Mouse (Mus musculus) cortical plate, adult 2 months (tissue): ENCODE measurements around the gene Myom3. TPM values are rescaled to one million over a fixed set of nuclear protein-coding genes. Genes with fewer than 3 reads are reported as not detected.

Source experiments
- H3K27ac ChIP-seq: fragments of 200-500 bp; 2 replicates; pipeline ENCODE4 v1.5.1; 2012; ENCODE audit warnings: low read length, control low read depth, inconsistent platforms; ENCODE audit not compliant: insufficient read depth
- H3K4me1 ChIP-seq: fragments of 200-500 bp; 2 replicates; pipeline ENCODE4 v1.6.1; 2011; ENCODE audit warnings: low read length; ENCODE audit not compliant: control insufficient read depth, insufficient read depth
- H3K4me3 ChIP-seq: fragments of 200-500 bp; 2 replicates; pipeline ENCODE4 v1.5.1; 2011; ENCODE audit warnings: mild to moderate bottlenecking, low read length, control low read depth; ENCODE audit not compliant: insufficient read depth
- CTCF ChIP-seq: fragments of 200-500 bp; IDR thresholded peaks from 2 replicates; pipeline ENCODE4 v1.5.1; 2011; ENCODE audit warnings: mild to moderate bottlenecking, control low read depth, low read length; ENCODE audit not compliant: insufficient read depth; ENCODE audit errors: extremely low read depth
- POLR2A ChIP-seq: fragments of 200-500 bp; IDR thresholded peaks from 2 replicates; pipeline ENCODE4 v1.6.1; 2011; ENCODE audit warnings: mild to moderate bottlenecking, low read length, control low read depth; ENCODE audit not compliant: insufficient read depth; ENCODE audit errors: extremely low read depth
- polyA plus RNA-seq: library from polyadenylated mRNA; depleted of rRNA; stranded (reverse); fragments of >200 nt; gene quantifications from 2 replicates; pipeline ENCODE4 v1.2.3, GENCODE M21; 2012

The Myom3 gene
- polyA plus RNA-seq, 1 experiment: 2.2 TPM

DNA sequence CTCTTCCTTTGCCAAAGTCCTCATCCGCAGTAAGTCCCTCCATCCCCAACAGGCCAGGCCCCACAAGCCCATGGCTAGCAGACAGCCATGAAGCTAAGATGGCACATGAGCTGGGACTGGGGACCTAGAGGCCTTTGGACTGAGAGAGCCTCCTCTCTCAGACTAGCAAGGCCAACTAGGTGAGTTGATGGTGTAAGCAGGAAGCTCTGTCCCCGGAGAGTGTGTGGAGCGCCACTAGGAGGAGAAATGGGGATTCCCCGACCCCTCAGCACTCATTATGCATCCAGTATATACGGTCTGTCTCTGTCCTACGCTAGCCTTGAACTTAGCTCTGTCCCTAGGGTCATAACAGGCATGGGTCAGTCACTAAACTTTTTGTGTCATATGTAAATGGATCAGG is 12.1 kb downstream of the Myom3 start:
- H3K27ac ChIP-seq: no peak overlapping the region
- TF ChIP-seq POLR2A: no peak
- no peak for TF ChIP-seq CTCF
- H3K4me1 ChIP-seq: no peaks in the 10 kb centered on the region
- H3K4me3 ChIP-seq: no peak overlapping the region

DNA sequence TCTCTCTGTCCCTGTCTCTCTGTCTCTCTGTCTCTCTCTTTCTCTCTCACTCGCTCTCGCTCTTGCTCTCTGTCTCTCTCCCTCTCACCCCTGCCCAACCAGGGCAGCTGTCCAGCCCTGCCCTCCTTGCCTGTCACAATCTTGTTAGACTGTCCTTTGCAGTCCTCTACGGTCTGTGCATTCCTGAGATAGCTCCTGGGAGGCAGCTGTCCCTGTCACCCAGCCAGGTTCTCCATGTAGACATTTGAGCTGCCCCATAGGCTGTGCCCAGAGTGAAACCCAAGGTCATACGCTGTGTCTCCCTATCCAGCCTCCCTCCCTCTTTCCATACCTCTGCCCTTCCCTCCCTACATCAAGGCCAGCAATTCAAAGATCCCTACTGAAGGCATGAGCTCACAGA is 13.2 kb downstream of the Myom3 start:
- no peak overlapping the region for H3K27ac ChIP-seq
- H3K4me1 ChIP-seq: no peaks in the 10 kb centered on the region
- no peak for TF ChIP-seq POLR2A
- TF ChIP-seq CTCF: no peak
- H3K4me3 ChIP-seq: no peak overlapping the region

DNA sequence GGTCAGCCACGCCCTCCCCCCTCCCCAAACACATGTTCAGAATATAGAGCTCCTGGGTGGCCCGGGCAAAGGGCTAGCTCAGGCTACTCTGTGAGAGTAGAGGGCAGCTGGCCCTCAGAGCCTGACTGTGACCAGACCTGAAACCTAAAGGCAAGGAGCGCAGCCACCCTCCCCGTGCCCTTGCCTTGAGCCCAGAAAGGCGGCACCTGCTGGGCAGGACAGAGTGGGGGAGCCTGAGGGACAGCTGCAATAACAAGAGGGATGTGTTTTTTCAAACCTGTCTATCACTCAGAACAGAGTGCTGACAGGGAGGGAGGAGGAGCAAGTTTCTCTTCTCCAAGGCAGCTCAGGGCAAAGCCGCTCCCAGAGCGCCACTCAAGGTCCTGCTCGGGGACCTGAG is 15.0 kb downstream of the Myom3 start:
- Histone ChIP-seq H3K4me3 (no peak overlapping the region), H3K4me1 (no peaks in the 10 kb centered on the region)
- TF ChIP-seq CTCF (no peak), POLR2A (no peak)

DNA sequence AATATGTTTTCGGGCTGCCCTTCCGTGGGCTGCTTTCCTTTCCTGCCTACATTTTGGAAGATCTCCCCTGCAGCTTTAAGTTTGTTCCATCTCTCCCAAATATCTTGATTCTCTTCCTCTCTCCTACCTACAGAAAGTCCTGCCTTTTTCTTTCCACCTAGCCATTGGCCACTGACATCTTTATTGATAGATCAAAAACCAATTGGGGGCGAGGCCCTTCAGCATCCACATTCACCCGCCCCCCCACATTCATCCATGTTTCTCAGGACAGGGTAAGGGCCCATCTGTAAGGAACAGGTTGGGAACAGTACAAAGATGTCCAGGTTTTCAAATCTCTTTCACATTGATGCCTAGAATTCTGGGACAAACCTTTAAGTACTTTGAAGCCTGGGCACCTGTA is 17.3 kb downstream of the Myom3 start:
- H3K4me1 ChIP-seq: no peaks in the 10 kb centered on the region
- H3K27ac ChIP-seq: no peak overlapping the region
- no peak overlapping the region for H3K4me3 ChIP-seq
- no peak for TF ChIP-seq POLR2A
- no peak for TF ChIP-seq CTCF

More for the DNA sequence above, 15.0 kb downstream of the Myom3 start:
- no peak overlapping the region for H3K27ac ChIP-seq

DNA sequence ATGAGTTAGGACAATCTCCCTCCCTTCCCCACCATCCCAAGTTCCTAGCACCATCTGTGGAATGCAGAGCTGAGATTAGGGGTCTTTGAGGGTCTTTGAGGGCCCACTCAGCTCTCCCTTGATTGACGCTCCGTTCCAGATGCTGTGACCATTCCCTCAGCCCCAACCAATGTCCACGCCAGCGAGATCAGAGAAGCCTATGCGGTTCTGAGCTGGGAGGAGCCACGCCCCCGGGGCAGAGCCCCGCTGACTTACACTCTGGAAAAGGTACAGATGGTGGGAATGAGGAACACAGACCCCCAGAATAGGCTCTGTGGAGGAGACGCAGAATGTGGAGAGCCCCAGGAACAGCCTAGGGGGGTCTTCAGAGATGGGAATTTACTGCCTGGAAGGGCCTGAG is 20.1 kb downstream of the Myom3 start:
- Histone ChIP-seq H3K4me1 (no peaks in the 10 kb centered on the region), H3K4me3 (no peak overlapping the region), H3K27ac (no peak overlapping the region)
- no peak for TF ChIP-seq CTCF
- TF ChIP-seq POLR2A: no peak

DNA sequence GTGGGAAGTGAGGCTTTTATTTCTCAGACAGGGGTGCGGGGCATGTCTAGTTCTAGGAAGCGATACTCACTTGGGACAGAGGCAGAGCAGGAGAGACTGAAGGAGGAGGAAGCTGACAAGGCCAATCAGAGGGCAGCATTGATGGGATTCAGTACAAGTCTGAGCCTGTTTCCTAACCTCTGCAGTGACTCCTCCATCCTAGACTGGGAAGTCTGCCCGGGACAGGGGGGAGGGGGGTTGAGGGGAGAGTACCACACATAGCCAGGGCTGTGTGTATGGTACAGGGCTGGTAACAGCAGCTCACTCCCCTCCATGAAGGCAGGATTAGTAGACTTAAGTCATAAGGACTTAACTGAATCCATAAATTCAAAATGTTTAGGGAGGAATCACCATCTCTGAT is 20.7 kb downstream of the Myom3 start:
- TF ChIP-seq CTCF: no peak
- no peak for TF ChIP-seq POLR2A
- Histone ChIP-seq H3K4me3 (no peak overlapping the region), H3K27ac (no peak overlapping the region), H3K4me1 (no peaks in the 10 kb centered on the region)

DNA sequence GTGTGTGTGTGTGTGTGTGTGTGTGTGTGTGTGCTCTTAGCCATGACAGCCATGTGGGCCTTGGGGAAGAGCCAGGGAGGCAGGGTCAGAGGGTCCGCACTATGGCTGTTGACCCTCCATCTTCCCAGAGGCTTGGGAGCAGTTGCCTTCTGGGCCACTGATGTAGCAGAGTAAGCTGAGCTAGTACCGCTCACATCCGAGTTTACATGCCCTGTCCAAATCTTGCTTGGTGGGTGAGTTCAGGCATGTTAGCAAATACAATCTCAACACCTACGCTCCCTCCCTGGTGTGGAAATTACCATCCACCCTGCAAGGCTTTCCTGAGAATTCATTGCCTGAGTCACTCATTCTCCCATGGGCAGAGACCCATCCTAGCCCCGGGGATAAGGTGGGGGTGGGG is 21.8 kb downstream of the Myom3 start:
- H3K4me1 ChIP-seq: no peaks in the 10 kb centered on the region
- H3K27ac ChIP-seq: no peak overlapping the region
- no peak for TF ChIP-seq CTCF
- no peak for TF ChIP-seq POLR2A
- no peak overlapping the region for H3K4me3 ChIP-seq

DNA sequence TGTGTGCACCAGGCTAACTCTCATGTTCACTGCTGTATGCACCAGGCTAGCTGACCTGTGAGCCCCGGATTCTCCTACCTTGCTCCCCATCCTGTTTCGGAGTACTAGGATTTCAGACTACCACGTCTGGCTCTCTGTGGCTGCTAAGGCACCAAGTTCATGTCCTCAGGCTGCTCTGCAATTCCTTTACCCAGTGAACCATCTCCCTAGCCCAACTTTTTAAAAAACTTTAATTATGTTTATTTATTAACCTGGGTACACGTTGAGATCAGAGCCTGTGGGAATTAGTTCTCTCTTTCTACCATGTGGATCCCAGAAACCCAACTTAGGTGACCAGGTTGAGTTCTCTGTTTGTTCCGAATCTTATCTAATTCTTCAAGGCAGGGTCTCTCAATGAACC is 27.1 kb downstream of the Myom3 start:
- no peak for TF ChIP-seq POLR2A
- TF ChIP-seq CTCF: no peak
- H3K4me3 ChIP-seq: no peak overlapping the region
- H3K4me1 ChIP-seq: no peaks in the 10 kb centered on the region
- no peak overlapping the region for H3K27ac ChIP-seq

DNA sequence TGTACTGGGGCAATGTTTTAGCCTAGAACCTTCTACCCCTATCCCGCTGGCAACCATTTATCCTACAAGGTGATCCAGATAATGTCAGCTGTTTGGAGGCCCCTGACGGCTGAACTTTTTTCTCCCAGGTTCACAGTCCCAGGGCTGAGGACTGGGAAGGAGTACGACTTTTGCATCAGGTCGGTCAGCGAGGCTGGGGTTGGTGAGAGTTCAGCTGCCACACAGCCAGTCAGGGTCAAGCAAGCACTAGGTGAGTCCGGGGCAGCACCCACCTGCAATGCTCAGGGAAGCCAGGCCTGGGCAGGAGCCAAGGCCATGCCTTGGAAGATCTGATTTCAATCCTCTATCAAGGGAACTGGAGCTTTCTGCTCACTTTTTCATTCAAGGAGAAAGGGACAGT is 27.8 kb downstream of the Myom3 start:
- TF ChIP-seq POLR2A (no peak), CTCF (no peak)
- Histone ChIP-seq H3K4me3 (no peak overlapping the region), H3K27ac (no peak overlapping the region), H3K4me1 (no peaks in the 10 kb centered on the region)

DNA sequence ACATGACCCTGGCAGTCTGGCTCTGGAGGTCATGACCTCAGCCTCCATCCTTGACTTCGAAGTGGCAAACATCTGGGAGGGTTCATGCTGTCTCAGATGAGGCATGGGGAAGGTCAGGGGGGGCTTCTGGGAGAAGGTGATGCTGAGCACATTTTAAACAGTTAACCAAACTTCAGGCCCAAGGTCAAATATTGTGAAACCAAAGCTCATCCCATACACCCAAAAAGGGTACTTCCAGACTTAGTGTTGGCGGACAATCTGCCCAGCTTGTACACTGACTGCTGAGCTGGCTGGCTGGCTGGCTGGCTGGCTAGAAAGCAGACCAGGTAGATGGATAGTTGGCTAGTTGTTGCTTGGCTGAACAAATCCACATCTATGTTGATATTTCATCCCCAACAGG is 29.6 kb downstream of the Myom3 start:
- Histone ChIP-seq H3K27ac (no peak overlapping the region), H3K4me3 (no peak overlapping the region)
- no peak for TF ChIP-seq POLR2A
- TF ChIP-seq CTCF: no peak

DNA sequence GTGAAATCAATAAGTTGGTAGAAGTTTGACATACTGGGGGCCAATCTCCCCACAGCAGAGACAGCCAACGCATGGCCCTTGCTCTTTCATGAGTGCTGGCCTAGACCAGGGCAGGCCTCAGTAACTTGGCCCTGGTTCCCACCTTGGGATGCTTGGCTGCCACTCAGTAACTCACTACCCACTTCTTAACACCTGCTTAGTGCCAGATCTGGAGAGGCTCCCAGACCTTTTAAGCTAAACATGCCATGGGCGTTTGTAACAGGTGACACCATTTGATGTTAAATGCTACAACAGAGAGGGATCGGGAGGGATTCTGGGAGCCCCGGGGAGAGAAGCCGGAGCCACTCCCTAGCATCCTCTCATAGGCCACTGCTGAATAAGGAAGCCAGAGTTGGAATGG is 33.3 kb downstream of the Myom3 start:
- TF ChIP-seq POLR2A (no peak), CTCF (no peak)
- no peaks in the 10 kb centered on the region for H3K4me1 ChIP-seq
- H3K4me3 ChIP-seq: no peak overlapping the region
- H3K27ac ChIP-seq: no peak overlapping the region

More for the DNA sequence above, 29.6 kb downstream of the Myom3 start:
- H3K4me1 ChIP-seq: no peaks in the 10 kb centered on the region
